Mouse (Mus musculus) cerebellum, postnatal 10 days (tissue): ENCODE results near the gene Slc4a4.

Experiments used
- DNase-seq, 2 experiments: peaks; one replicate each; pipeline ENCODE4 v3.0.0; 2021; ENCODE audit warnings: mixed read lengths in 2 of 2

Slc4a4 gene

DNA sequence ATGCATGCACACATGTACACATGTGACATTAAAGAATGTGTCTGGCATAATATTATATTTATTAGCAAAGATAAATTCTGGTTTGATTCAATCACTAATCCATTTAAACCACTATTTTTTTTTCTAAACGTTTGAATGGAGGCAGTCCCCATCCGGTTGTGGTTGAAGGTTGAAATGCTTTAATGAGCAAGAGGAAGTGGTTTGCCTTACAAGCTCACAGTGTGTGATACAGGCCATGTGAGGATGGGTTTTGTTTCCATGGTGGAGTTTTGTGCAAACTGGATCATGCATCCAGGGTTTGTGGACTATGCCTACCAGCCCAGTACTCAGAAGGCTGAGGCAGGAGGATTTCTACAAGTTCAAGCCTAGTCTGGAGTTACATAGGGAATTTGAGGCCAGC, 311.9 kb downstream of the Slc4a4 start:
- DNase-seq = no peak

DNA sequence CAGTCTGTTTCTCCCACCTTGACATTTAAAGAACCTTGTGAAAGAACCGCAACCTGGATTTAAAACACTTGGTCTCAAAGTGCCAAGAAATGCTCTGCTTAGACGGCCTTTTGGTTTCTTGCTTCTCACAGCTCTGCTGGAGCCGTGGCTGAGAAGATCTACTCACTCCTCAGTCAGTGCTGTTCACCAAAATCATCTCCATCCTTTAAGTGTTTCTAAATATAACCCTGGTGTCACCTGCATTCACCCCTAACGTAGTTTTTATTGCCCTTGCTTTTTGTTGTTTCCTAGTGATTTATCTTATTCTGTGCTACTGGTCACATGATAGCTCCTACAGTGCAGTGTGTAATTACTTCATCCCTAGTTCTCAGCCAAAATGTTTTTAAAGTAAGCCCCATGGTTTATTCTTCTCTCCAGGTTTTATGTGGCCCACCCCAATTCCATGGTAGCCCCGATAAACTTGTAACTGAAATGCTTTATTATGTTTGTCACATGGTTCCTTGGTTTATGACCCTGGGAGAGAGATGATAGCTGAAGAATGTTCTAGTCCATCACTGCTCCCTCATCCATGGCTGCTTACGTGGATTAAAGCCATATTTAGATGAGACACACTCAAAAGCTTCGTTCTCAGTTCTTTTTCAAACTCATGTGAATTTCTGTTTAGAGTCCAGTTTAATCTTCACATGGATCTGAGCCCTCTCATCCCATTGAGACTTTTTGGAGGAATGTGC, 323.5 kb downstream of the Slc4a4 start:
- DNase-seq = no peak

DNA sequence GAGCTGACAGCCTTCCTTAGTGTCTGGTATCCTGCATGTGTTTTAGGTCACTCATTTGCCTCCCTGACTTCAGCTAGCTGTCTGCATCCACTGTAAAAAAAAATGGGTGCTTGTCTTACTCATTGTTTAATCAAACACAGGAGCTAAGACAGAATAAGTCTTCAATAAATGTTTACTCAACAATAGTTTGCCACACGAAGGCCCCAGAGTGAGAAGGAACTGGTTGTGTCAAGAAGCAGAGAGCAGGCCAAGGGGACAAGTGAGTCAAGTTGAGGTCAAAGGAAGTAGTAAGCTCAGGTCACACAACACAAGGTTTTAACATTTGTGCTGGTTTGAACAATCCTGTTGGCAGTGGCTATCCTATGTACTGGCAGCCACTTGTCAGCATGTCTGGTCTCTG, 324.4 kb downstream of the Slc4a4 start:
- DNase-seq = no peak

DNA sequence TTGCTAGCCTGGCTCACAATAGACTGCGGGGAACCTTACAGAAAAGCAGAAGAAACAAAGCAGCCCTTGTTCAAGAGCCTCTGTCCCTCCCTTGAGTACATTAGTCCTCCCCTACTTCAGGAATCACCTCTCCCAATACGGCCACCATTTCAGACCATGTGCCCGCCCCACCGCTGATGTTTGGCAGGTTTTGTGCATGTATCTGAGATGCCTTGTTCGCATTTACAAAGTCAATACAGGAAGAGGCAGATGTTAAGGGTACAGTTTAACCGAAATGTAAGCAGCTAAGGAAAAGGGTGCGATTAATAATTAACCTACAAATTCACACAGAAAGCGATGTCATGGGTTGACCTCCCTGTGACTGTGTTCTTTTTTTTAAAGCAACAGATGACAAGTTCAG, 331.6 kb downstream of the Slc4a4 start:
- no peak for DNase-seq

- no peak for DNase-seq
Measured at GRCm38 (mm10) chr5:89218709-89219108, 332.1 kb downstream of the Slc4a4 start.

- DNase-seq = peak; percentile 58 to 60
Measured at GRCm38 (mm10) chr5:89221658-89222057, 335.0 kb downstream of the Slc4a4 start.

GRCm38 (mm10) chr5:89223061-89223740, 336.6 kb downstream of the Slc4a4 start:
- DNase-seq = no peak

DNA sequence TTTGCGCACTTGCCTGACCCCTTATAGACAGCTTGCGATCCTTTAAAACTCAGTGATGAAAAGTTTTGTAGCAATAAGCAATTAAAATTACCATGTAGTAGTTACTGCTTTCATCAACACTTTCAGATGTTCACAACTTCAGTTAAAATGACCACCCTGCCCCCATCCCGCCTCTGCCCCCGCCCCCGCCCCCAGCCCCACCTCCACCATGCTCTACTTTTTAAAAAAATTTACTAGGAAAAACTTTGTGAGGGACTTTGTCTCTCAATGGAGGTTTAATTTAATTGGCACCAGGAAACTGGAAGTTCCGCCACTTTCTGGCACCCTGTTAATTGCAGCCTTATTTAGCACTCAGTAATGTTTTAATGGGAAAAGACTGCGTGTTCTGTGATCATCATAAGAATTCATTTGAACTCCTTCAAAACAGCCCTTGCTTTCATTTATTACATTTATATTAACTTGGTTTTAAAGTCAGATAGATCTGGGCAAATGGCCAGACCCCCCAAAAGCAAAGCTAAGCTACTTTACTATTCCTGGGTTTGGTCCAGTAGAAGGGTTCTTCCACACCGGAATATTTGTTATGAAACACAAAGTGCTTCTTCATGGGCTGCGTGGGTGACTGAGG, 337.2 kb downstream of the Slc4a4 start:
- peak; percentile 43 to 54 for DNase-seq

GRCm38 (mm10) chr5:89227948-89228347, 341.3 kb downstream of the Slc4a4 start:
- DNase-seq = no peak

DNA sequence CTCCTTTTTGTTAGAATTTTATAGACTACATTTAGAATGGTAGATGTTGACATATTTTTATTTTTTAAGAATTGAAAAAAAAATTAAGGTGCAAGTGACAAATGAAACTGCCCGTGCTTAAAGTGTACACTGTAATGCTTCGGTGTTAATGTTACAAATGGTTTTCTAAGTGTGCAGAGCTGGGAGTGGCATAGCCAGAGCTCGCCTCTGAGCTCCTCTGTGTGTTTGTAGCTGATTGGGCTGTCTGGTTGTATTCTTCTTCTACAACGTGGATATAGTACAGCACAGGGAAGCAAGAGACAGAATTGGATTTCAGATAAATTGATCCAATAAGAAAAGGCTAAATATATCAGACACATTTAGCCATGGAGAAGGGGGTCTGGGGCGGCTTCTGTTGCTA, 343.0 kb downstream of the Slc4a4 start:
- DNase-seq = no peak

DNA sequence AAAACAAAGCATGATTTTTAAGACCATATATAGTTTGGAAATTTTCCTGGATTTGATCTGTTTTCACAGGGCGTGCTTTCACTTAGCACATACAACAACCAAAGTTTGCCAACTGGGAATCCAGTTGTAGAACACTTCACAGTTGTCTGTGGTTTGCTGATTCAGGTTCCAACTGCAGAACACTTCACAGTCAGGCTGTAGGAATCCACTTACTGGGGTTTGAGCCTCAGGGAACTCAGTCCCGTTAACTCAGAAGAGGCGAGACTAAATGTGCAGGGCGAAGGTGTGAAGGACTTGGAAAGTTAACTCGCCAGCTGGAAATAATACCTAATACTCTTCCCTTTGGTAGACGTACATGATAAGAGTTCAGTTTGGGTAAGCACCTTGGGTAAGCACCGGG, 345.7 kb downstream of the Slc4a4 start:
- no peak for DNase-seq

DNA sequence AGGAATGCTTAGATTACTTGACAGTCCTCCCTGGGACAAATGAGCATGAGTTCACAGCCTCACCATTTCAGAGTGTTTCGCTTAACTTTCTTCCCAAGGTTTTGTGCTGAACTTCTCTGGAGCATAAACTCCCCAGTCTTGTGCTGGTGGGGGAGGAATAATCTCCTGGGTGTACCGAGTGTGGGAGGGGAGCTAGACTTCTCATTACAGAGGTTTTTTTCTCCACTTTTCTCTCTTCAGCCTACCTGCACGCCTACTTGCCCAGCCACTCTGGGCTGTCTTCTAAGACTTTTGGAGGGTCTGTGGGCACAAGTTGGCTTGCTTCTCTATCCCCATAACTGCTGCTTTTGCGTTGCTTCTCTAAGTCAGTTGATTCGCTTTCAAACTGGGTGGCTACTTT, 365.2 kb downstream of the Slc4a4 start:
- DNase-seq = no peak

DNA sequence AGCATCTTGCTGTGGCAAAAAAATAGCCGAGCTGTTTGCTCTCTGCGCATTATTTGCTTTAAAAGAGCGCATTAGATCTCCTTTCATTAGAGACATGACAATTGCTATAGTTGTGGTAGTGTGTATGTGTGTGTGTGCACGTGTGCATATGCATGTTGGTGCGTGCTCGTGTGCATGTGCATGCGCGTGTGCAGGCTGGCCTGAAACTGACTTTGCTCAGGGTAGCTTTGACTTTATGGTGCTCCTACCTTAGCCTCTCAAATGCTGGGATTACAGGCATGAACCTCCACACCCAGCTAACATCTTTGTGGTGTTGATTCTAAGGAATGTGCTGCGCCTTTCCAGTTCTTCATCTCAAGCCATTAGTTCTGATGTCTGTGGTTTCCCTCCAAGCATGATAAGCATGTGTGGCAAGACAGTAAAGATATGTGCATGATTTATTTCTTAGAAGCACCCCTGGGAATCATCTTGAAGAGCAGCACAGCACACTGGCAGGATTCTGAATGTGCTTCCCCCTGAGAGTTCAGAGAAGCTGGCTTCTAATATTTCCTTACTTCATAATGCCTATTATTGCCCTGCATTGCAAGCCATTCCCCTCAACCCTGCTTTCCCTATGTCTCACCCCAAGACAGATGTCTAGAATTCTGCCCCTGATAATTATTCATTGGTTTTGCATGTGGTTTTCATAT, 373.3 kb downstream of the Slc4a4 start:
- no peak for DNase-seq

DNA sequence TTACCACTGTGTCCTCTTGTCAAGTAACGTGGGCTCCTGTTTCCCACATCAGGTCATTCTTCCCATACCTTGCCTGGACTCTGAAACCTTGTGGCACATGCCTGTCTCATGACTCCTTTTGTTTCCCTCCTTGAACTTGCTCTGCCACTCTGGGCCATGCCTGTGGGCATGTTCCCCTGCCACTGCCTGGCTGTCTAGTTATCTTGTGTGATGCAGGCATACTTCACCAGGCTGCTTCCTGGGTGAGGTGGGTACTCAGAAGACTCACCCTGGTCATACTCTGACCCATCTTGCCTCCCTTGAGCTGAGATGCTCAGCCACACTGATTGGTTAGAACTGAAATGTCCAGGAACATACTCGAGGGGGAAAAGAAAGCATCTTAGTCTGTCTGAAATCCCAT, 390.4 kb downstream of the Slc4a4 start:
- DNase-seq = no peak

DNA sequence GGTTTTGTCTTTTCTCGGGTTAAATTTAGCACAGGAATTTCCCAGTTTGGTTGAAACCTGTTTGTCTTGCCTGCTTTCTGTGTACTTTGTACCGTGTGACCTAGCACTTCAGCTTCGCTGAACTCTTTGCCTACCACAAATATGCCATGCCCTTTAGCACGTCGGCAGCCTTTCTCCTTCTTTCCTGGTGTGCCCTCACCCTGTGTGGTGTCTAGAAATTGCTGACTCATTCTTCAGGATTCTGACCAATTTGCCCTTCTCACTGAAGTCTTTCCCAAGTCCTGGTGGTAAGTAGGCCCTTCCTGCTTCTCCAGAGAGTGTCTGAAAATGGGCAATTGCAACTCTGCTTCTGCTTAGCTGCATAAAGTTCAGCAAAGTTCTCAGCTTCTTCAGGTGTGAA, 391.0 kb downstream of the Slc4a4 start:
- no peak for DNase-seq

- no peak for DNase-seq
Measured at GRCm38 (mm10) chr5:89278309-89278708, 391.7 kb downstream of the Slc4a4 start.

DNA sequence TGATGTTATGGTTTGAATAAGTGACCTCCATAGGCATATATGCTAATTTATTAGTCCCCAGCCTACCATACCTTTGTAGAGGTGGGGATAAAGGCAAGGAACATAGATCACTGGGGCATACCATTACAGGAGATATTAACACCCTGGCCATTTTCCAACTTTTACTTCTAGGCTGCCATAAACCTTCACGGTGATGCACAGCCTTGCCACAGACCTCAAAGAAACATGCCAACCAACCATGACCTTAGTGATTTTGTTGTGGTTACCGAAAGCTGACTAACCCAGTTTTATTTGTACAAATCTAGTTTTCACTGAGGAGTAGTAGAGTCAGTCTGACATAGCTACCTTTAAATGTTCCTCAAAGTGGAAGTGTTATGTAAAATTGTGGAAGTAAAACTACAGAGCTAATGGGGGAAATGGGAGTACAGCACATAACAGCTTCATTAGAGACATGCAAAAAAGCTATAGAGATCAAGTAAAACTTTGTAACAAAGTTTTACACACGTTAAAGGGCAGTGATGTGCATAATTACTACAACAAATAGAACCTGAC, 393.8 kb downstream of the Slc4a4 start:
- DNase-seq = no peak
